Mouse (Mus musculus): ENCODE data around the gene Btbd35f19.
"Not testable (repeated sequence)": the region's sequence is repeated elsewhere in the genome, so short reads cannot be mapped to it uniquely, and the experiment has no call there.

The Btbd35f19 gene

DNA sequence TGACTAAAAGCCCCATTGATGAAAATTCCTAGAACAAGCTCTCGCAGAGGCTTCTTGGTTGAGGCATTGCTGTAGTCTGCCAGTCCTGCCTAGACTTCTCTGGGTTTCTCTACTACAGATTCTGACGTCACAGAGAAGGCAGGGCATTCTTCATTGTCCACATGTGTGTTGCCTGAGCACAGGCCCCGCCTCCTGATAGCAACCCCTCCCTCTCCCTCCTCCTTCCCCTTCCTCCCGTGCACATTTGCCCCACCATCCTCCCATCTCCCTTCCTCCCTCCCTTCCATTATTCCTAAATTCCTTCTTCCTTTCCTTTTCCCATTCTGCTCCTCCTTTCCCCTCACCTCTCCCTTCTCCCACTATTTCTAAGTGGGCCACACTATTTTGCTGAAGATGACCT is at the start of gene Btbd35f19:
Btbd35f19 (minus strand) TSS at position 101 of the 400 bp plus-strand sequence.
- not testable (repeated sequence) for DNase-seq

- not testable (repeated sequence) for DNase-seq
Measured at GRCm38 (mm10) chrX:31341924-31342323, 41.8 kb downstream of the Btbd35f19 start.

DNA sequence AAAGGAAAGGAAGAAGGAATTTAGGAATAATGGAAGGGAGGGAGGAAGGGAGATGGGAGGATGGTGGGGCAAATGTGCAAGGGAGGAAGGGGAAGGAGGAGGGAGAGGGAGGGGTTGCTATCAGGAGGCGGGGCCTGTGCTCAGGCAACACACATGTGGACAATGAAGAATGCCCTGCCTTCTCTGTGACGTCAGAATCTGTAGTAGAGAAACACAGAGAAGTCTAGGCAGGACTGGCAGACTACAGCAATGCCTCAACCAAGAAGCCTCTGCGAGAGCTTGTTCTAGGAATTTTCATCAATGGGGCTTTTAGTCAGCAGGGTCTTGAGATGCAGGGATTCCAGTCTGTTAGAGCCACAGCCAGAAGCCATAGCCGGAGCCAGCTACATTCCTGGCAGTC is 47.6 kb downstream of the Btbd35f19 start, which contains the start of gene Btbd35f26:
Btbd35f26 (plus strand) TSS at position 301 of the 400 bp plus-strand sequence.
- DNase-seq: not testable (repeated sequence)
